Mouse (Mus musculus) MEL (cell line): ENCODE measurements around the gene Slc39a7. TPM values are rescaled to one million over a fixed set of nuclear protein-coding genes. Genes with fewer than 3 reads are reported as not detected.

ENCODE experiments used
- DNase-seq: peaks from one replicate; pipeline ENCODE4 v3.0.0; 2011; ENCODE audit warnings: low read depth, low spot score
- H3K27ac ChIP-seq: 2 replicates; pipeline ENCODE4 v1.5.1; 2012; ENCODE audit warnings: low read depth, mild to moderate bottlenecking, control low read depth, low read length, moderate library complexity; ENCODE audit not compliant: control insufficient read depth
- H3K27me3 ChIP-seq, 2 experiments: fragments of 150-350 bp in 1 of 2; sonication (generic) in 1 of 2; 2 replicates each; pipeline ENCODE4 v1.6.1; 2012; ENCODE audit warnings: low read length in 2 of 2, mild to moderate bottlenecking in 2 of 2, improper control_type of control experiment in 1 of 2, moderate library complexity in 1 of 2; ENCODE audit not compliant: insufficient read depth in 2 of 2, control insufficient read depth in 1 of 2
- H3K36me3 ChIP-seq, 2 experiments: 2 replicates each; pipeline ENCODE4 v1.6.1; 2012 to 2014; ENCODE audit warnings: low read length in 2 of 2, improper control_type of control experiment in 1 of 2, inconsistent platforms in 1 of 2, mild to moderate bottlenecking in 1 of 2; ENCODE audit not compliant: insufficient read depth in 2 of 2, control insufficient read depth in 1 of 2
- H3K4me1 ChIP-seq, 2 experiments: fragments of 150-350 bp in 1 of 2; sonication (generic) in 1 of 2; 2 replicates each; pipeline ENCODE4 v1.6.1; 2012; ENCODE audit warnings: low read length in 2 of 2, improper control_type of control experiment in 1 of 2, mild to moderate bottlenecking in 1 of 2; ENCODE audit not compliant: insufficient read depth in 2 of 2, control insufficient read depth in 1 of 2
- H3K4me3 ChIP-seq, 2 experiments: fragments of 150-350 bp in 1 of 2; sonication (generic) in 1 of 2; 2 replicates each; pipeline ENCODE4 v1.5.1; 2012; ENCODE audit warnings: low read depth in 2 of 2, low read length in 2 of 2, mild to moderate bottlenecking in 2 of 2, moderate library complexity in 2 of 2, control low read depth in 1 of 2, improper control_type of control experiment in 1 of 2; ENCODE audit not compliant: control insufficient read depth in 1 of 2, insufficient read depth in 1 of 2
- H3K79me2 ChIP-seq: 2 replicates; pipeline ENCODE4 v1.6.1; 2012; ENCODE audit warnings: mild to moderate bottlenecking, low read length, moderate library complexity; ENCODE audit not compliant: control insufficient read depth, poor library complexity, insufficient read depth
- H3K9ac ChIP-seq: 2 replicates; pipeline ENCODE4 v1.6.1; 2012; ENCODE audit warnings: low read depth, mild to moderate bottlenecking, control low read depth, low read length, moderate library complexity; ENCODE audit not compliant: control insufficient read depth, poor library complexity, severe bottlenecking
- H3K9me3 ChIP-seq: fragments of 150-350 bp; sonication (generic); replicated peaks from 2 replicates; pipeline ENCODE4 v1.6.1; 2012; ENCODE audit warnings: mild to moderate bottlenecking, low read length, improper control_type of control experiment, moderate library complexity; ENCODE audit not compliant: insufficient read depth
- CTCF ChIP-seq, 3 experiments: IDR thresholded peaks in 2 of 3; conservative IDR thresholded peaks in 1 of 3; 2 replicates each; pipeline ENCODE4 v1.5.1; 2011 to 2012; ENCODE audit warnings: low read length in 3 of 3, low read depth in 2 of 3, mild to moderate bottlenecking in 2 of 3, improper control_type of control experiment in 1 of 3, inconsistent platforms in 1 of 3, mixed read lengths in 1 of 3, moderate library complexity in 1 of 3; ENCODE audit not compliant: control insufficient read depth in 1 of 3, insufficient read depth in 1 of 3, poor library complexity in 1 of 3, severe bottlenecking in 1 of 3
- E2F4 ChIP-seq: IDR thresholded peaks from 2 replicates; pipeline ENCODE4 v1.6.1; 2011; ENCODE audit warnings: low read depth, low read length, improper control_type of control experiment, borderline replicate concordance
- EP300 ChIP-seq, 2 experiments: IDR thresholded peaks; 2 replicates each; pipeline ENCODE4 v1.6.1; 2011; ENCODE audit warnings: improper control_type of control experiment in 2 of 2, low read length in 2 of 2, low read depth in 1 of 2, mild to moderate bottlenecking in 1 of 2
- GABPA ChIP-seq: IDR thresholded peaks from 2 replicates; pipeline ENCODE4 v1.6.1; 2012; ENCODE audit warnings: low read depth, mild to moderate bottlenecking, inconsistent platforms, low read length, improper control_type of control experiment, moderate library complexity
- JUND ChIP-seq: IDR thresholded peaks from 2 replicates; pipeline ENCODE4 v1.6.1; 2011; ENCODE audit warnings: low read depth, mild to moderate bottlenecking, improper control_type of control experiment, low read length
- MAX ChIP-seq: IDR thresholded peaks from 2 replicates; pipeline ENCODE4 v1.6.1; 2011; ENCODE audit warnings: low read length, improper control_type of control experiment
- MXI1 ChIP-seq: IDR thresholded peaks from 2 replicates; pipeline ENCODE4 v1.6.1; 2011; ENCODE audit warnings: mild to moderate bottlenecking, low read depth, low read length, improper control_type of control experiment
- NELFE ChIP-seq: IDR thresholded peaks from 2 replicates; pipeline ENCODE4 v1.6.1; 2011; ENCODE audit warnings: low read depth, low read length, improper control_type of control experiment
- NRF1 ChIP-seq: IDR thresholded peaks from 2 replicates; pipeline ENCODE4 v1.6.1; 2014; ENCODE audit warnings: low read depth, mild to moderate bottlenecking, inconsistent platforms, low read length, improper control_type of control experiment, moderate library complexity; ENCODE audit not compliant: poor library complexity, insufficient read depth, severe bottlenecking
- UBTF ChIP-seq: IDR thresholded peaks from 2 replicates; pipeline ENCODE4 v1.6.1; 2012; ENCODE audit warnings: low read depth, mild to moderate bottlenecking, inconsistent platforms, low read length, improper control_type of control experiment, moderate library complexity, borderline replicate concordance; ENCODE audit not compliant: insufficient read depth
- ZKSCAN1 ChIP-seq: IDR thresholded peaks from 2 replicates; pipeline ENCODE4 v1.6.1; 2012; ENCODE audit warnings: low read depth, mild to moderate bottlenecking, inconsistent platforms, low read length, improper control_type of control experiment, moderate library complexity
- ZNF384 ChIP-seq: IDR thresholded peaks from 2 replicates; pipeline ENCODE4 v1.6.1; 2012; ENCODE audit warnings: low read depth, mild to moderate bottlenecking, inconsistent platforms, low read length, improper control_type of control experiment
- polyA plus RNA-seq, 2 experiments: library from polyadenylated mRNA; stranded (reverse) in 1 of 2; unstranded in 1 of 2; fragments of >175 nt in 1 of 2; fragments of >200 nt in 1 of 2; gene quantifications; 2 replicates each; pipeline versions ENCODE4 v1.2.1 to v1.2.4; 2012; ENCODE audit warnings: low replicate concordance in 2 of 2, low read depth in 1 of 2; ENCODE audit not compliant: insufficient read length in 2 of 2, insufficient read depth in 1 of 2, missing spikeins in 1 of 2
- total RNA-seq: library from RNA; depleted of rRNA; stranded (reverse); fragments of 300-350 nt; gene quantifications from 2 replicates; pipeline ENCODE4 v1.2.3, GENCODE M21; 2012; rRNA removed

The Slc39a7 gene
- total and polyA plus RNA-seq, 3 experiments: 150 to 152 TPM; not detected in 1

DNA sequence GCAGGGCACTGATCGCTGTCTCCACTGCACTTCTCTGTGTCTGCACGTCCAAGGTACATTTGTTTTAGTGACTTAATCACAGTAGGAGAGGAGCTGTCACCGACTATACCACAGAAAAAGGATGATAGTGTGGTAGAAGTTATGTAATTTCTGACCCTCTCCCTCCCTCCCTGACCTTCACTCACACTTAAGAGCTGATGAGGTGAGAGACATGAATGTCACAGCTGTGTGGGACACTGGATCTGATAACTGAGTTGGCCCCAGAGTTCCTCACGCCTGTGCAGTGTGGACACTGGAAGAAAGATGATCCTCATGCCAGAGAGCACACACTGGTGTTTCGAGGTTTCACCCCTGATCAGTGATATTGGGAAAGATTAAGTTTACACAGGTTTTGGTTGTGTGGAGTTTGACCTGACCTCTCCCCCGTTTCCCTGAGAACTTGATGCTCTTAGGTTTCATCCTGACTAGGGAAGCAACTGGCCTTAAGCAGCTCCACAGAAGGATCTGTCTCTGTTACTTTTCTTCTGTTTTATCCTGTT lies 51.9 kb downstream of the Slc39a7 start:
- no peak for DNase-seq
- peaks cover 0 to 1% of the 10 kb centered on the region in 2 experiments; a peak in 1 of 4 replicates for H3K27me3 ChIP-seq
- H3K27ac ChIP-seq: no peak overlapping the region
- H3K79me2 ChIP-seq: no peaks in the 10 kb centered on the region
- H3K36me3 ChIP-seq: no peaks in the 10 kb centered on the region
- no peak overlapping the region for H3K4me3 ChIP-seq
- no peak overlapping the region for H3K9ac ChIP-seq
- H3K4me1 ChIP-seq: no peaks in the 10 kb centered on the region
- H3K9me3 ChIP-seq: no peaks in the 10 kb centered on the region
- TF ChIP-seq MAX: no peak
- no peak for TF ChIP-seq NRF1
- TF ChIP-seq GABPA: no peak
- TF ChIP-seq E2F4: no peak
- no peak for TF ChIP-seq UBTF
- TF ChIP-seq JUND: no peak
- TF ChIP-seq ZNF384: no peak
- TF ChIP-seq MXI1: no peak
- TF ChIP-seq EP300 (IDR thresholded peaks at IDR 0.05; ENCODE audit: low read depth in 1 of 2, low read length in 2 of 2): no peak
- no peak for TF ChIP-seq CTCF (IDR thresholded peaks at IDR 0.05 in 2 of 3, conservative IDR thresholded peaks at IDR 0.05 in 1 of 3; ENCODE audit: control insufficient read depth in 1 of 3, insufficient read depth in 1 of 3, low read depth in 2 of 3, low read length in 3 of 3, poor library complexity in 1 of 3, severe bottlenecking in 1 of 3)

DNA sequence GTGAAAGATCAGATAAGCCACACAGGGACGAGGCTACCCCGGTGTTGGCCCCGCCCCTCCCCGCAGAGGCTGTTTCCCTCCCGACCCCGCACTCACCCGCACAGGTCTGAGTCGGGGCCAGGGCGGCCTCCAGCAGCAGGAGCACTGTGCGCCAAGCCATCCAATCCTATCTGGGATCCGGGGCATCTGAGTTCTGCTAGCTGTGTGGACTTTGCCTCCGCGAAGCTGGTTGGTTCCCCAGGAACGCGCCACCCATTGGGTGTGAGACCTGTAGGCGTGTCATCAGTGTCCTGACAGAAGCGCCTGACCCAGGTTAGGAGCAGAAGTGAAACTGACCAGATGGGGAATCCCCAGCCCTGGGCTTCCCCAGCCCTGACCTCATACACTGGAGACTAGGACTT lies 52.9 kb downstream of the Slc39a7 start:
- TF ChIP-seq NELFE: 0 out of 2 replicates have a peak, but pooled peaks have one; percentile 8
- TF ChIP-seq ZKSCAN1: no peak
- peak overlapping the region in 1 of 2 experiments; percentile 59; a peak in 2 of 4 replicates for H3K4me3 ChIP-seq
- H3K79me2 ChIP-seq: no peaks in the 10 kb centered on the region
- H3K9me3 ChIP-seq: no peaks in the 10 kb centered on the region
- H3K36me3 ChIP-seq: no peaks in the 10 kb centered on the region
- DNase-seq: peak; percentile 49
- H3K9ac ChIP-seq: peak overlapping the region; percentile 54
- H3K27me3 ChIP-seq: peaks cover under 1 to 1% of the 10 kb centered on the region in 2 experiments; a peak in 2 of 4 replicates
- H3K27ac ChIP-seq: no peak overlapping the region
- H3K4me1 ChIP-seq: no peaks in the 10 kb centered on the region

Other genes starting within 250 kb of the Slc39a7 start
Only the 30 nearest of the 33 such genes appear.
- gene Rps28, start 207.1 kb downstream of the Slc39a7 start, total RNA-seq: 3,378 and 3,556 TPM in 2 replicates
- gene Rps28, start 207.1 kb downstream of the Slc39a7 start, polyA plus RNA-seq: 1,000 to 10,000 TPM in 1 of 2 experiments, 100 to 1,000 TPM in 1; 994 to 2,154 TPM
- 359 and 370 TPM in 2 replicates for gene Ndufa7, start 207.1 kb downstream of the Slc39a7 start, total RNA-seq
- gene Ndufa7, start 207.1 kb downstream of the Slc39a7 start, polyA plus RNA-seq: 100 to 1,000 TPM in 1 of 2 experiments, not detected in 1; 326 TPM
- 38.5 and 48.5 TPM in 2 replicates for gene Cd320, start 188.6 kb downstream of the Slc39a7 start, total RNA-seq
- 10 to 100 TPM in 1 of 2 experiments, not detected in 1; 45.6 TPM for gene Cd320, start 188.6 kb downstream of the Slc39a7 start, polyA plus RNA-seq
- not detected in 2 replicates for gene Gm7029, start 157.8 kb downstream of the Slc39a7 start, total RNA-seq
- not detected for gene Gm7029, start 157.8 kb downstream of the Slc39a7 start, polyA plus RNA-seq
- gene Kifc1, start 141.0 kb downstream of the Slc39a7 start, total RNA-seq: 17.1 and 20.6 TPM in 2 replicates
- gene Kifc1, start 141.0 kb downstream of the Slc39a7 start, polyA plus RNA-seq: 10 to 100 TPM in 1 of 2 experiments, not detected in 1; 53.5 TPM
- not detected in 2 replicates for gene Platr17, start 126.5 kb downstream of the Slc39a7 start, total RNA-seq
- gene Platr17, start 126.5 kb downstream of the Slc39a7 start, polyA plus RNA-seq: not detected
- gene Daxx, start 122.3 kb downstream of the Slc39a7 start, total RNA-seq: 39.6 and 40.6 TPM in 2 replicates
- 10 to 100 TPM in 1 of 2 experiments, not detected in 1; 68.0 TPM for gene Daxx, start 122.3 kb downstream of the Slc39a7 start, polyA plus RNA-seq
- 14.7 and 24.3 TPM in 2 replicates for gene Tapbp, start 115.8 kb downstream of the Slc39a7 start, total RNA-seq
- 10 to 100 TPM in 1 of 2 experiments, not detected in 1; 33.3 TPM for gene Tapbp, start 115.8 kb downstream of the Slc39a7 start, polyA plus RNA-seq
- 18.6 and 20.2 TPM in 2 replicates for gene Zbtb22, start 115.8 kb downstream of the Slc39a7 start, total RNA-seq
- gene Zbtb22, start 115.8 kb downstream of the Slc39a7 start, polyA plus RNA-seq: 10 to 100 TPM in 1 of 2 experiments, not detected in 1; 30.0 TPM
- 19.0 and 24.9 TPM in 2 replicates for gene Rgl2, start 102.1 kb downstream of the Slc39a7 start, total RNA-seq
- gene Rgl2, start 102.1 kb downstream of the Slc39a7 start, polyA plus RNA-seq: 10 to 100 TPM in 1 of 2 experiments, not detected in 1; 43.6 TPM
- 189 and 239 TPM in 2 replicates for gene Pfdn6, start 91.3 kb downstream of the Slc39a7 start, total RNA-seq
- gene Pfdn6, start 91.3 kb downstream of the Slc39a7 start, polyA plus RNA-seq: 100 to 1,000 TPM in 1 of 2 experiments, not detected in 1; 222 TPM
- 97.6 and 100 TPM in 2 replicates for gene Wdr46, start 91.0 kb downstream of the Slc39a7 start, total RNA-seq
- 100 to 1,000 TPM in 1 of 2 experiments, not detected in 1; 131 TPM for gene Wdr46, start 91.0 kb downstream of the Slc39a7 start, polyA plus RNA-seq
- gene B3galt4, start 80.2 kb downstream of the Slc39a7 start, total RNA-seq: 2.2 and 2.5 TPM in 2 replicates
- gene B3galt4, start 80.2 kb downstream of the Slc39a7 start, polyA plus RNA-seq: 1 to 10 TPM in 1 of 2 experiments, not detected in 1; 2.9 TPM
- 20.6 and 23.6 TPM in 2 replicates for gene Vps52, start 75.9 kb downstream of the Slc39a7 start, total RNA-seq
- 10 to 100 TPM in 1 of 2 experiments, not detected in 1; 40.7 TPM for gene Vps52, start 75.9 kb downstream of the Slc39a7 start, polyA plus RNA-seq
- 252 and 286 TPM in 2 replicates for gene Rps18, start 75.7 kb downstream of the Slc39a7 start, total RNA-seq
- 1,000 to 10,000 TPM in 1 of 2 experiments, not detected in 1; 1,183 TPM for gene Rps18, start 75.7 kb downstream of the Slc39a7 start, polyA plus RNA-seq
- gene H2-K1, start 31.3 kb downstream of the Slc39a7 start, total RNA-seq: 81.1 and 87.9 TPM in 2 replicates
- 100 to 1,000 TPM in 1 of 2 experiments, not detected in 1; 113 TPM for gene H2-K1, start 31.3 kb downstream of the Slc39a7 start, polyA plus RNA-seq
- 12.4 and 18.3 TPM in 2 replicates for gene Ring1, start 7.0 kb downstream of the Slc39a7 start, total RNA-seq
- gene Ring1, start 7.0 kb downstream of the Slc39a7 start, polyA plus RNA-seq: 10 to 100 TPM in 1 of 2 experiments, not detected in 1; 28.4 TPM
- gene H2-Ke6, start 3.6 kb downstream of the Slc39a7 start, total RNA-seq: 19.6 and 24.1 TPM in 2 replicates
- gene H2-Ke6, start 3.6 kb downstream of the Slc39a7 start, polyA plus RNA-seq: 10 to 100 TPM in 1 of 2 experiments, not detected in 1; 34.4 TPM
- 37.2 and 37.6 TPM in 2 replicates for gene Rxrb, start 130 bp upstream of the Slc39a7 start, total RNA-seq
- gene Rxrb, start 130 bp upstream of the Slc39a7 start, polyA plus RNA-seq: 10 to 100 TPM in 1 of 2 experiments, not detected in 1; 63.4 TPM
- gene Col11a2, start 7.8 kb upstream of the Slc39a7 start, total RNA-seq: 4.6 and 4.8 TPM in 2 replicates
- 10 to 100 TPM in 1 of 2 experiments, not detected in 1; 14.5 TPM for gene Col11a2, start 7.8 kb upstream of the Slc39a7 start, polyA plus RNA-seq
- 2.2 and 2.6 TPM in 2 replicates for gene H2-Oa, start 60.7 kb upstream of the Slc39a7 start, total RNA-seq
- 1 to 10 TPM in 1 of 2 experiments, not detected in 1; 3.9 TPM for gene H2-Oa, start 60.7 kb upstream of the Slc39a7 start, polyA plus RNA-seq
- 26.1 and 38.3 TPM in 2 replicates for gene H2-DMa, start 87.9 kb upstream of the Slc39a7 start, total RNA-seq
- gene H2-DMa, start 87.9 kb upstream of the Slc39a7 start, polyA plus RNA-seq: 10 to 100 TPM in 1 of 2 experiments, not detected in 1; 38.7 TPM
- 97.2 and 99.5 TPM in 2 replicates for gene Brd2, start 91.0 kb upstream of the Slc39a7 start, total RNA-seq
- 100 to 1,000 TPM; 189 to 252 TPM for gene Brd2, start 91.0 kb upstream of the Slc39a7 start, polyA plus RNA-seq
- 0.77 and 0.82 TPM in 2 replicates for gene H2-DMb2, start 111.6 kb upstream of the Slc39a7 start, total RNA-seq
- 1 to 10 TPM in 1 of 2 experiments, not detected in 1; 1.5 TPM for gene H2-DMb2, start 111.6 kb upstream of the Slc39a7 start, polyA plus RNA-seq
- gene H2-DMb1, start 121.4 kb upstream of the Slc39a7 start, total RNA-seq: not detected in 2 replicates
- gene H2-DMb1, start 121.4 kb upstream of the Slc39a7 start, polyA plus RNA-seq: under 1 TPM in 1 of 2 experiments, not detected in 1; 0.67 TPM
- 24.6 and 30.7 TPM in 2 replicates for gene Tap1, start 155.9 kb upstream of the Slc39a7 start, total RNA-seq
- gene Tap1, start 155.9 kb upstream of the Slc39a7 start, polyA plus RNA-seq: 10 to 100 TPM in 1 of 2 experiments, not detected in 1; 46.6 TPM
- gene Psmb9, start 156.1 kb upstream of the Slc39a7 start, total RNA-seq: 23.3 and 24.9 TPM in 2 replicates
- 10 to 100 TPM in 1 of 2 experiments, not detected in 1; 14.7 TPM for gene Psmb9, start 156.1 kb upstream of the Slc39a7 start, polyA plus RNA-seq
- gene Psmb8, start 166.0 kb upstream of the Slc39a7 start, total RNA-seq: 129 and 144 TPM in 2 replicates
- 100 to 1,000 TPM in 1 of 2 experiments, not detected in 1; 133 TPM for gene Psmb8, start 166.0 kb upstream of the Slc39a7 start, polyA plus RNA-seq
- gene Tap2, start 171.8 kb upstream of the Slc39a7 start, total RNA-seq: 40.3 and 48.5 TPM in 2 replicates
- 10 to 100 TPM in 1 of 2 experiments, not detected in 1; 63.0 TPM for gene Tap2, start 171.8 kb upstream of the Slc39a7 start, polyA plus RNA-seq
- gene H2-Ob, start 207.2 kb upstream of the Slc39a7 start, total RNA-seq: 0.75 and 0.81 TPM in 2 replicates
- 1 to 10 TPM in 1 of 2 experiments, not detected in 1; 2.0 TPM for gene H2-Ob, start 207.2 kb upstream of the Slc39a7 start, polyA plus RNA-seq